Mouse (Mus musculus) 3T3-L1 (cell line): ENCODE results near the gene Gm5089.

Experiments used
- DNase-seq: peaks from one replicate; pipeline ENCODE4 v3.0.0-alpha.2; 2015; ENCODE audit warnings: low read depth, low spot score

Gene Gm5089

GRCm38 (mm10) chr14:122426529-122427203 is 24.2 kb downstream of the Gm5089 start:
- no peak for DNase-seq

- no peak for DNase-seq
Observed at GRCm38 (mm10) chr14:122424441-122424840, 26.5 kb downstream of the Gm5089 start.

DNA sequence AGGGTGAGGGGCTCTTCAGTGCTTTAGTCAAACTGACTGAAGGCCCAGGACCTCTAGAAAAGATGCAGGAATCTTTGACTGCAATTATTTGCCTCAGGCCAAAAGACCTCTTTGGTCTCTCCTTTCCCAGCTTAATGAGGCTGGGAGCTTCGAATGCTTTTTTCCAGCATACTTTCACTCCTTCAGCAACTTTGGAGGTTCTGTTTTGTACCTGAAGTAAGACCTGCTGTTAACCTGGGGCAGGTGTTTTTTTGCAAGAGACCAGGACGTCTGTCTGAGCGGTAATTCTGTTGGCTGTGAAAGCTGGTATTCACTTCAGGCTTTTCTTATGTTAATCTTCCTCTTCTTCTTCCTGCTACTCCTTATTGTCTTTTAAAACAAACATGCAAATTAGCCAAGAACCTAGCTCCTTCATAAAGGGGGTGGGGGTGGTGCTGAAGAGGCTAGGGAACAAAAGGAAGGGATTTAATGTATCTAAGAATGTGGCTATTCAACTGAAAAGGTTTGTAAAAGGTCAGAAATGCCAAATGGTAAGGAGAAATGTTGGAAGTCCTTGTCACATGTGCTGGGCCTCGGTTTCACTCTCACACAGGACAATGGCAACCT is 34.6 kb downstream of the Gm5089 start:
- DNase-seq, result no peak

DNA sequence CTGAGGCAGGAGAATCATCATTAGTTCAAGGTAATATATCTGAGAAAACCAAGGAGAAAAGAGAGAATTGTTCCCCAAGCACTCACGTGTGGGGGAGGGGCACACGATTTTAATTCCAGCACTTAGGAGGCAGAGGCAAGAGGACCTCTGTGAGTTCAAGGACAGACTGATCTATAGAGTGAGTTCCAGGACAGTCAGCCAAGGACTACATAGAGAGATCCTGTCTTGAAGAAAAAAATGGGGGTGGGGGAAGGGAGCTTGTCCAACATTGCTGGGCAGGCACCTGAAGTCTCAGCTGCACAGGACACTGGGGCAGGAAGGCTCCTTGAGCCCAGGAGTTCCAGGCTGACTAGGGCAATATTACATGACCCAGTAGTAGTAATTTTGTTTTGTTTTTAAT is 36.1 kb downstream of the Gm5089 start:
- DNase-seq, result no peak

DNA sequence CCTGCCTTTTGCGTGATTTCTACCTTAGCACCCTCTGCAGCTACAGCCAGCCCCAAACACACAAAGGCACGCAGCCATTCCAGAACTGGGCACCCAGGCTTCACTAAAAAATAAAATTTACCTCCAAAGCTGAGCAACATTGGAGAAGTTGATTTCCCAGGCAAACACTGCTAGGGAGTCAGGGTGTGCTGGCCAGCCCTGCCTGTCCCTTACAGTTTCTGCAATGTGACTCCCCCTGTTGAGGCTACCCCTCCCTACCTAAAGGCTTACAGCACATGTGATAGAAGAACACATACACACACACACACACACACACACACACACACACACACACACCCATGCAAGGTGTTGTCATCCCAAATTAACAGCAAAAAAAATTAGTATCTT is 37.4 kb downstream of the Gm5089 start:
- DNase-seq, result no peak

DNA sequence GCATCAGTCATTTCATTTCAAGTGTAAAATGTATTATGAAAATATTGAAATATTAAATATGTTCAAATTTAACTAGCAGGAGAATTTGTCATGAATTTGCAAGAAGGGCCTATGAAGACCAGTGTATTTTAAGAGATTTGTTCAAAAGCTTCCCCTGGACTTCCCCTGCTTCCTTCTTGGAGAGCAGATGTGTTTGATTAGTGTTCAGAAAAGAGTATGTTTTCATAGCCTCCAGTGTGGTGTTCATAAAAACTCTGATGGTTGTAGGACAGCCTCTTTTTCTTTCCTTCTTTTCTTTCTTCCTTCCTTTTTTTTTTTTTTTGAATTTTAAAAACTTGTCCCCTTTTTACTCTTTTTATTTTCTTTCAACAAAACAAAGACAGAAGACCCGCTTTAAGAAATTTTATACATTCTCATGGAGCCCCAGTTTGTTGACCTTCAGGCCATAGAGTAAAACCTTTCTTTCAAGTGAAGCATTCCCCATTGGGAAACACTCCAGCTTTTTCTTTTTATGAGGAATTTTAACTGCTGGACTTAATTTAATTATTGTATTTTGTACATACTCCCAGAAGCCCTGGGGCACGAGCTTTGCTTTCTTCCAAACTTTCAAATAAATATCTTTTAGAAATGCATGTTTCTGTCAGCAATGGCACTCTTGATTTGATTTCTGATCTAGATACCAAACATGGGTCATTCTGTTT is 37.9 kb downstream of the Gm5089 start:
- DNase-seq, result no peak

GRCm38 (mm10) chr14:122406541-122407219 is 44.2 kb downstream of the Gm5089 start:
- no peak for DNase-seq

DNA sequence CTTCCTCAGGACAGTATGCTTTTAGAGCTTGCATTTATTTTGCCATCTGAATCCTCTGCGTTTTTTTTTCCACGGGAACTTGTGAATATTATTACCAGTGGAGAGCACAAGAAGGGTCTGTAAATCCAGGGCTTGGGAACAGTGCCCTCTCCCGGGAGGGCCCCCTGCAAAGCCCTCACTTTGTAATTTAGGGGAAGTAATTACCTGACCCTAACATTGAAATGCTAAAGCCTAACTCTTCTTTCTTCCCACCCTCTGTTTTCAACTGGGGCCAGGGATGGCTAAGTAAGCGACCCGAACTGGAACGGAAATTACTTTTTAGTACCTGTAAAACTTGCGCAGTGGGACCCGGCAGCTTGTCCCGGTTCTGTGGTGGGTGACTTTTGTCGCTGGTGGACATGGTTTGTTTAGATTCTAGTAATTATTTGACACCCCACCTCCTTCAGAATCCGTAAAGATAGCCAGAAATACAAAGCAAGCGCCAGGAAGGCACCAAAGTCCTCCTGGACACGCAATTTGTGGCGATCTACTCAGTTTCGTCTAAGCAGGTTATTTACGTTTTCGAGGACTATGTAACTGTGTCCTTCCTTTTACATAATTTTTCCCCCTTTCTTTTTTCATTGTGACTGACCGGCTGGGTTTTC is 44.9 kb downstream of the Gm5089 start:
- no peak for DNase-seq

GRCm38 (mm10) chr14:122405236-122405635 is 45.7 kb downstream of the Gm5089 start:
- no peak for DNase-seq

DNA sequence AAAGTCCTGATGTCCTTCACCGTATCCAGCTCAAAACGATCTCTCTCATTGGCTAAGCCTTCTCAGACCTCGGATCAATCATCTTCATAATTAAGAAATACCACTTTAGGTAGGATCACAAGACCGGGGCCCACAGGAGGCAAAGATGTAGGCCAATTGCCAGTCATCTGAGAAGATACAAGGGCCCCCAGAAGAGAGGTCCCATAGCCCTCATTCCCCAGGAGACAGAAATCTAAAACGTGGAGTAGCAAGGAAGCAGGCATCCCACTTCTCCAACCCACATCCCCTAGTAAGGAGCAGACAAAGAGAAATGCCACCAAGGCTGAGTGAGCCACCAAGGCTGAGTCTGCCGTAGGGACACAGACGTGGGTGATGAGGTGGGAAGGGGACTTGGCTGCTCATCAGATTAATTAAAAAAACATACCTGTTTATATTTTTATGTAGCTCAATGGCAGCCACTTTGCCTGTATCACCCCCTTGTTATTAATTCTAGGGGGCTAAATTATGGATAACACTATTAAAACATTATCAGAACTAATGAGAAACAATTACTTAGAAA is 46.2 kb downstream of the Gm5089 start:
- DNase-seq, result no peak

GRCm38 (mm10) chr14:122403422-122403940 is 47.4 kb downstream of the Gm5089 start:
- DNase-seq, result no peak

DNA sequence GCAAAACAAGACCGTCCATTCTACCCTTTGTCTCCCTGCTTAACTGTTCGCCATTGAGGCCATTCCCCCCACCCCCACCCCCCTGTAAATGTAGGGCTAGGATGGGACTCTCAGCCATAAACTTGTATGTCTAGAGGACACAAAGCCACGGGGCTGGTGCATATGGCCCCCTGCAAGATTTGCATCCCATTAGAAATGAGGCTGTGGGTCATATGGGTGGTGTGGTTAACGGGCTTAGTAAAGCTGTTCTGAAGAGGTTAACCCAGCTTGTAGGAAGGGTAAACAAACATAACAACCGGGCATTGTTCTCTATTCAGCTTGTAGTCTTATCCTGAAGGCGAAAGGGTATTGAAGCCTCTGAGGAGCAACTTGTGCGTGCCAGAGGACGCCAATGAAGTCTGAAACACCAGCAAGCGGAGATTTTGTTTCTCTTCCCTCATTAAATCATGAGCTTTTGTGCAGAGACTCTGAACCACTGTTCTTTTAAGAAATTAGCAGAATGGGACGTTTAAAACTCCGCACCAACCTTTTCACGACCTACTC is 48.1 kb downstream of the Gm5089 start:
- DNase-seq, result no peak

DNA sequence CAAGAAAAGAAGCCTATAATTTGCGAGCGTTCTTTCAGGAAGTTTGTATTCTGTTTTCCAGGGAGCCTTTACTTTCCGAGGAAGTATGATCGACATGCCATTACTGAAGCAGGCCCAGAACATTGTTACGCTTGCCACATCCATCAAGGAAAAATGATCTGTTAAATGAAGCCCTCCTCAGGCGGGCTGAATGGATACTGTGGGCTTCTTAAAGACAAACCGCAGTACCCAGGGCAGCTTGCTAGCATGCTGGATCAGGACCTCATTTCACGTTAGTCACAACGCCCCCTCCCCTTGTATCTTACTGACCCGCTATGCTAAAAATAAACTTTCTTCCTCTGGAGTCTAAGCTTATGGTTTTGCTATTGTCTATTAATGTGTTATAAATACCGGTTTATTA is 49.0 kb downstream of the Gm5089 start:
- no peak for DNase-seq

- DNase-seq, result no peak
Observed at GRCm38 (mm10) chr14:122399906-122400305, 51.0 kb downstream of the Gm5089 start.

- no peak for DNase-seq
Observed at GRCm38 (mm10) chr14:122398676-122399075, 52.2 kb downstream of the Gm5089 start.

GRCm38 (mm10) chr14:122393119-122393518 is 57.8 kb downstream of the Gm5089 start:
- no peak for DNase-seq

DNA sequence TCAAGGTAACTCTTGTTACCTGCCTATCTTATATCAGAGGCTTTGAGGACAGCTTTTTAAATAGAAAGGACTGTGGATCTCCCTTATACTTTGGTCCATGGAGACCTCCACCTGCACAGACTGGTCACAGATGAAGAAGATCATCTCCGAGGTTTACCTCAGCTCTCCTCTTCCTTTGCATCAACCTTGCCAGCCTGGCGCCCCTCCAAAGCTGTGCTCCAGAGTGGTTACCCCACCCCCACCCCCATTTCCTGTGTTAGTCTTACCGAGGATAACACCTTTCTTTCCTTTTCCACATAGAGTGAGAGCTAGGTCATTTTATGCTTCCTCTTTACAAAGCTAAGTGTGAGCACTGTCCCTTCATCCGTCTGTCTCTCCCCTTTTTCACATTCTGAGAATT is 60.0 kb downstream of the Gm5089 start:
- no peak for DNase-seq

GRCm38 (mm10) chr14:122389684-122390370 is 61.1 kb downstream of the Gm5089 start:
- DNase-seq, result no peak

GRCm38 (mm10) chr14:122388431-122389031 is 62.4 kb downstream of the Gm5089 start:
- no peak for DNase-seq

GRCm38 (mm10) chr14:122387781-122388180 is 63.1 kb downstream of the Gm5089 start:
- no peak for DNase-seq
